Mouse (Mus musculus) lung, adult 2 months (tissue): Measurements from ENCODE around the gene Irgc1.

ENCODE experiments used
- CTCF ChIP-seq: fragments of 200-500 bp; IDR thresholded peaks from 2 replicates; pipeline ENCODE4 v1.5.1; 2011; ENCODE audit warnings: mild to moderate bottlenecking, low read length, control low read depth; ENCODE audit not compliant: insufficient read depth
- POLR2A ChIP-seq: fragments of 200-500 bp; IDR thresholded peaks from 2 replicates; pipeline ENCODE4 v1.6.1; 2011; ENCODE audit warnings: low read depth, mild to moderate bottlenecking, control low read depth, low read length, borderline replicate concordance; ENCODE audit errors: extremely low read depth

- no peak for TF ChIP-seq POLR2A
- no peak for TF ChIP-seq CTCF
These were observed 68.0 kb downstream of the Irgc1 start for GRCm38 (mm10) chr7:24384070-24384469.
